Mouse (Mus musculus): Measurements from ENCODE around the gene Ackr3.

GRCm38 (mm10) chr1:90209069-90209468, 5.3 kb downstream of the Ackr3 start:
- no peak for TF ChIP-seq POLR2A (IDR thresholded peaks at IDR 0.05; ENCODE audit: control insufficient read depth, low read depth, low read length)
- no peak for TF ChIP-seq CTCF (IDR thresholded peaks at IDR 0.05; ENCODE audit: control insufficient read depth, insufficient read depth, insufficient replicate concordance, low read depth, low read length)
